Mouse (Mus musculus): ENCODE data around the gene Pak3.
"Not testable (repeated sequence)": the region's sequence is repeated elsewhere in the genome, so short reads cannot be mapped to it uniquely, and the experiment has no call there.

Pak3 gene

GRCm38 (mm10) chrX:143518168-143518901 is at the start of gene Pak3:
TSS of gene Pak3 (plus strand) at chrX:143518591.
- DNase-seq, result no peak

GRCm38 (mm10) chrX:143482866-143483265 is 35.5 kb upstream of the Pak3 start:
- peak; percentile 73 for DNase-seq

GRCm38 (mm10) chrX:143501053-143501695 is 17.2 kb upstream of the Pak3 start:
- no peak for DNase-seq

- no peak for DNase-seq
These were observed 16.5 kb upstream of the Pak3 start for GRCm38 (mm10) chrX:143501776-143502365.

- no peak for DNase-seq
These were observed 526 bp downstream of the Pak3 start for GRCm38 (mm10) chrX:143518917-143519316.

GRCm38 (mm10) chrX:143519454-143519853 is 1.1 kb downstream of the Pak3 start:
- not testable (repeated sequence) for DNase-seq

GRCm38 (mm10) chrX:143520195-143520594 is 1.8 kb downstream of the Pak3 start:
- no peak for DNase-seq

- DNase-seq, result no peak
These were observed 13.9 kb downstream of the Pak3 start for GRCm38 (mm10) chrX:143532331-143532730.

- no peak for DNase-seq
These were observed 15.2 kb downstream of the Pak3 start for GRCm38 (mm10) chrX:143533574-143533973.

GRCm38 (mm10) chrX:143542756-143543155 is 24.4 kb downstream of the Pak3 start:
- DNase-seq, result no peak

- no peak for DNase-seq
These were observed 24.9 kb downstream of the Pak3 start for GRCm38 (mm10) chrX:143543186-143543793.

GRCm38 (mm10) chrX:143573691-143574090 is 55.3 kb downstream of the Pak3 start:
- no peak for DNase-seq

GRCm38 (mm10) chrX:143579925-143580324 is 61.5 kb downstream of the Pak3 start:
- DNase-seq, result no peak

- no peak for DNase-seq
These were observed 62.1 kb downstream of the Pak3 start for GRCm38 (mm10) chrX:143580458-143580959.

- DNase-seq, result no peak
These were observed 88.6 kb downstream of the Pak3 start for GRCm38 (mm10) chrX:143606877-143607449.

GRCm38 (mm10) chrX:143618734-143619133 is 100.3 kb downstream of the Pak3 start:
- DNase-seq, result no peak

- DNase-seq, result no peak
These were observed 109.4 kb downstream of the Pak3 start for GRCm38 (mm10) chrX:143627767-143628166.

GRCm38 (mm10) chrX:143643936-143644335 is 125.5 kb downstream of the Pak3 start:
- no peak for DNase-seq

GRCm38 (mm10) chrX:143644807-143645206 is 126.4 kb downstream of the Pak3 start:
- no peak for DNase-seq

GRCm38 (mm10) chrX:143654308-143655176 is 136.2 kb downstream of the Pak3 start:
- DNase-seq, result no peak

- no peak for DNase-seq
These were observed 136.7 kb downstream of the Pak3 start for GRCm38 (mm10) chrX:143655177-143655492.
